Mouse (Mus musculus) kidney, adult 2 months (tissue): Measurements from ENCODE around the gene Lef1.

Source experiments
- CTCF ChIP-seq: fragments of 200-500 bp; conservative IDR thresholded peaks from 2 replicates; pipeline ENCODE4 v1.5.1; 2011; ENCODE audit warnings: low read depth, mild to moderate bottlenecking, control low read depth, low read length, moderate library complexity, mixed read lengths; ENCODE audit not compliant: insufficient read depth, insufficient read length
- POLR2A ChIP-seq: fragments of 200-500 bp; IDR thresholded peaks from one replicate; pipeline ENCODE4 v1.6.1; 2011; ENCODE audit warnings: low read depth, low read length, control low read depth

- TF ChIP-seq CTCF = no peak
- no peak for TF ChIP-seq POLR2A
Observed at GRCm38 (mm10) chr3:131153896-131154295, 43.6 kb downstream of the Lef1 start.
